Mouse (Mus musculus) heart, postnatal 0 days (tissue): ENCODE measurements around the gene Plin3. TPM values are rescaled to one million over a fixed set of nuclear protein-coding genes. Genes with fewer than 3 reads are reported as not detected.

ENCODE experiments used
- ATAC-seq: fragments of 200-750 bp; cut with Nextera tagmentation; 2 replicates; pipeline ENCODE4 v1.8.0; 2017; ENCODE audit warnings: low read depth, moderate number of reproducible peaks, moderate library complexity; ENCODE audit not compliant: insufficient read depth
- DNase-seq: peaks from one replicate; pipeline ENCODE4 v3.0.0-alpha.2; 2016; ENCODE audit warnings: low spot score
- H3K27ac ChIP-seq: fragments of 300-500 bp; sonication (generic); 2 replicates; pipeline ENCODE4 v1.5.1; 2014; ENCODE audit warnings: low read depth, mild to moderate bottlenecking
- H3K27me3 ChIP-seq: fragments of 300-500 bp; sonication (generic); 2 replicates; pipeline ENCODE4 v1.6.1; 2014; ENCODE audit warnings: low read length, mixed read lengths; ENCODE audit not compliant: control insufficient read depth, insufficient read depth
- H3K36me3 ChIP-seq: fragments of 300-500 bp; sonication (generic); replicated peaks from 2 replicates; pipeline ENCODE4 v1.6.1; 2014; ENCODE audit warnings: low read length, mixed read lengths; ENCODE audit not compliant: control insufficient read depth, insufficient read depth
- H3K4me1 ChIP-seq: fragments of 300-500 bp; sonication (generic); 2 replicates; pipeline ENCODE4 v1.6.1; 2014; ENCODE audit warnings: antibody characterized with exemption; ENCODE audit not compliant: control insufficient read depth, insufficient read depth
- H3K4me2 ChIP-seq: fragments of 300-500 bp; sonication (generic); 2 replicates; pipeline ENCODE4 v1.6.1; 2014; ENCODE audit warnings: low read depth, mild to moderate bottlenecking, low read length, moderate library complexity
- H3K4me3 ChIP-seq: fragments of 300-500 bp; sonication (generic); 2 replicates; pipeline ENCODE4 v1.5.1; 2014; ENCODE audit warnings: low read depth, low read length
- H3K9ac ChIP-seq: fragments of 300-500 bp; sonication (generic); replicated peaks from 2 replicates; pipeline ENCODE4 v1.6.1; 2014; ENCODE audit warnings: low read depth, low read length, mixed read lengths
- H3K9me3 ChIP-seq: fragments of 300-500 bp; sonication (generic); replicated peaks from 2 replicates; pipeline ENCODE4 v1.6.1; 2016; ENCODE audit warnings: low read length; ENCODE audit not compliant: control insufficient read depth
- CTCF ChIP-seq: IDR thresholded peaks from 2 replicates; pipeline ENCODE4 v1.5.1; 2016; ENCODE audit warnings: antibody characterized with exemption, control low read depth, low read depth
- EP300 ChIP-seq: IDR thresholded peaks from 2 replicates; pipeline ENCODE4 v1.6.1; 2016; ENCODE audit warnings: antibody characterized with exemption, low read depth
- WGBS: fragments of 180-500 bp; shearing (Covaris S2); extraction: QIAGEN DNeasy Blood & Tissue Kit; methylation state at CpG from one replicate; pipeline ENCODE4 v1.1.7; 2014; 5-methylcytosine and 5-hydroxymethylcytosine counted together
- polyA plus RNA-seq: library from polyadenylated mRNA; unstranded; fragments of >200 nt; fragmentation: Nextera tagmentation; extraction: Ambion mirVana; gene quantifications from 2 replicates; pipeline ENCODE4 v1.2.1, GENCODE M21; 2015
- total RNA-seq: library from RNA; depleted of rRNA; stranded (reverse); fragments of >200 nt; gene quantifications from 2 replicates; pipeline ENCODE4 v1.2.3, GENCODE M21; 2014; ENCODE audit warnings: low replicate concordance

Plin3 gene
- total and polyA plus RNA-seq, 2 experiments from 2014 or later: 70.9 to 78.5 TPM

DNA sequence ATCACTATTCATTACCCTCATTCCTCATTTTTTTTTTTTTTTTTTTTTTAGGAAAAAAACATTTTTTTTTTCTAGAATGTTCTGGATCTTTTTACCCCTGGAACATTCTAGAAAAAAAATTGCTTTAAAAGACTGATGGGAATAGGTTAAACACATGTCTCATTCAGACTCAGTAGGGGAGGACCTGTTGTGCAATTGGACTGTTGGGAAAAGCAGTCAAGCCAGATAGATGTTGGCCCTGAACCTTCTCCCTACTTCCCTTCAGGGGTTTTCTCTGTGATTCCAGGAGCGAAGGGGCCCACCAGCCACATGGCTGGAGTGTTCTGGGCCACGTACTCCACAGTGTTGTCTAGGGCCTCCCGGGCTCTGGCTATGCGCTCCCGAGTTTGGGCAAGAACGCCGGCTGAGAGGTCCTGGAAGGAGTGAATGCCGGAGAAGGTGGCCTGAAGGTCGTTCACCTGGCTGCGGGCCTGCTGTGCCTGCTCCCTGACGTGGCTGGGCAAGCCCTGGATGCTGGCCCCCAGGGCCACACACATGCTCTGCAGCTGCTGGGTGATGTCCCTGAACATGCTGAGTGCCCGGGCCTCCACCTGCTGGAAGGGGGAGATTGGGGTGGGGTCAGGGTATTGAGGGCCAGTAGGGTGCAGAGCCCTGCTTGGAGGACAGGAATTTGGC, 13.1 kb downstream of the Plin3 start:
- Histone ChIP-seq H3K4me1 (peaks cover 19% of the 10 kb centered on the region; the same call in 1 of the 2 replicates), H3K9me3 (no peaks in the 10 kb centered on the region), H3K9ac (no peak overlapping the region), H3K4me2 (no peak overlapping the region), H3K36me3 (peaks cover 54% of the 10 kb centered on the region), H3K4me3 (no peak overlapping the region), H3K27ac (peak overlapping the region; percentile 40), H3K27me3 (no peaks in the 10 kb centered on the region)
- no peak for ATAC-seq
- TF ChIP-seq EP300: no peak
- no peak for TF ChIP-seq CTCF
- WGBS: 37% methylated on average over 12 of the region's 12 CpGs
- peak; percentile 12 for DNase-seq

DNA sequence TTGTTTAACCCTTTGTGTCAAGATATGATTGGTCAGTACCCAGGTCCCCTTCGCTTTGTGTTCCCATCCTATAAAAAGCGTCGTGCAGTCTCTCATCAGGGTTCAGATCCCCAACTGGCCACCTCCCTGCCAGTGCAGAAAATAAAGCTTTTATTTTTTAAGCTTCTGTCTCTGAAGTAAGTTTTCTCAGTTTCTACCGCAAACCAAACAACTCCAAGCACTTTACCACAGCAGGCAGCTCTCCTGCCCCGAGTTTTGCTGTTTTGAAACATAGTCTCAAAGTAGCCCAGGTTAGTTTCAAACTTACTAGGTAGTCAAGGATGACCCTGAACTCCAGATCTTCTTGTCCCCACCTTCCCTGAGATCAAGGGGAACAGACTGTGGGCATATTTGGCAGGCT, 14.3 kb downstream of the Plin3 start:
- no peaks in the 10 kb centered on the region for H3K9me3 ChIP-seq
- no peak overlapping the region for H3K4me3 ChIP-seq
- 90% methylated on average over 5 of the region's 5 CpGs for WGBS
- peak overlapping the region; percentile 91 for H3K27ac ChIP-seq
- peaks cover 48% of the 10 kb centered on the region for H3K36me3 ChIP-seq
- no peak for DNase-seq
- H3K9ac ChIP-seq: no peak overlapping the region
- TF ChIP-seq CTCF: no peak
- no peak for TF ChIP-seq EP300
- no peaks in the 10 kb centered on the region for H3K27me3 ChIP-seq
- H3K4me2 ChIP-seq: no peak overlapping the region
- H3K4me1 ChIP-seq: peaks cover 19% of the 10 kb centered on the region; the same call in 1 of the 2 replicates
- ATAC-seq: no peak

DNA sequence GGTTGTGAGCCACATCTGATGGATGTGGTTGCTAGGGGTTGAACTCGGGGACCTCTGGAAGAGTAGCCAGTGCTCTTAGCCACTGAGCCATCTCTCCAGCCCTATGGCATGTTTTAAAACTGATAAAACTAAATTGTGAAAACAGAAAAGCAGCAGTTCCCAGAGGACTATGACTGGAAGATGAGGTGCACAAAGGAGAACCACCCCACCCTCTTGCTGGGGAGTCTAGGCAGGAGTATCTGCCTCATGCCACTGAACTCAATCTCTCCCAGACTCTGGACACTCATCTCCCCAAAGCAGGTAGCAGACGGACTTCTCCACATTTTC, 15.1 kb downstream of the Plin3 start:
- TF ChIP-seq CTCF (no peak), EP300 (no peak)
- no peak for ATAC-seq
- no peak overlapping the region for H3K9ac ChIP-seq
- peak overlapping the region; percentile 80; the same call in 1 of the 2 replicates for H3K4me2 ChIP-seq
- peaks cover 23% of the 10 kb centered on the region; the same call in 1 of the 2 replicates for H3K4me1 ChIP-seq
- 39% methylated on average over 2 of the region's 2 CpGs for WGBS
- DNase-seq: no peak
- H3K9me3 ChIP-seq: no peaks in the 10 kb centered on the region
- H3K36me3 ChIP-seq: peaks cover 40% of the 10 kb centered on the region
- no peak overlapping the region; the same call in 1 of the 2 replicates for H3K4me3 ChIP-seq
- H3K27ac ChIP-seq: peak overlapping the region; percentile 91
- no peaks in the 10 kb centered on the region for H3K27me3 ChIP-seq

DNA sequence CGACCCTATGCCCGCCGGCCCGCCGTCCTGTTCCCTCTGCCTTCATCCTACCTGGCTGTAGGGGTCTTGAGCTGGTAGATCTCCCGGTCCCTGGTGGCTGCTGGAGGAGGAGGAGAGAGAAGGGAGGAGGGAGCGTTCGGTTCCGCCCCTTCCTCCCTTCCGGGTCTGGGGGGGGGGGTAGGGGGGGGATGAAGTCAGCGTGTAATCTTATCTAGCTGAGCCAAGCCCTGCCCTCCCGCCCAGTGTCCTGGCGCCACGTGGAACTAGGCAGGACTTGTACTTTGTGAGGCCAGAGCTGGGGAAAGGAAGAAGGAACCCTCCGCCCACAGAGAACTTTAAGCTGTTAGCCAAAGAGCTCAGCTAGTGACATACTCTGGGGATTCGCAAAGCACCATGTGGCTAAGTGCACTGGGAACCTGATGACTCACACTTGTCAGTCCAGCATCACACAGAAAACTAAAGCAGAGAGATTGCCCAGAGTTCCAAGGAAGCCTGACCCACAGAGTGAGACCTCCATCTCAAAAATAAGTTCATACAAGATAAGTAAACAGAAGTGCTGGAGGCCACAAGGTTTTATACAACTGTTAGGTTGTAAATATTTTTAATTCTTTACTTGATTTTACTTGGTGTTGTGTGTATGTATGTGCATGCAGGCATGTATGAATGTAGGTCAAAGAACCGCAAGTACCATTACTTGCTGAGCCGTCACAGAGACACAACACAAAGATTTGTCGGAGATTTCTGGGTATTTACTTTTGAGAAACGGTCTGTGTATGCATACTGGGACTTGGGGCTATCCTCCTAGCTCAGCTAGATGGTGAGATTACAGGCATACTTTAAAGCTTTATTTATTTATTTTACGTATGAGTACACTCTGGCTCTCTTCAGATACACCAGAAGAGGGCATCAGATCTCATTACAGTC, 15.8 kb downstream of the Plin3 start, which contains the start of gene Ticam1:
Ticam1 (minus strand) TSS at position 144 of the 924 bp plus-strand sequence.
- TF ChIP-seq EP300: peak; percentile 97
- peak; percentile 39 for TF ChIP-seq CTCF
- peak within 1 kb of the TSS; percentile 80 for H3K4me2 ChIP-seq
- no peaks in the 10 kb centered on the region for H3K9me3 ChIP-seq
- peak within 1 kb of the TSS; percentile 71 for H3K4me3 ChIP-seq
- DNase-seq: peak; percentile 99
- H3K4me1 ChIP-seq: peaks cover 23% of the 10 kb centered on the region; the same call in 1 of the 2 replicates
- peak within 1 kb of the TSS; percentile 86 for H3K9ac ChIP-seq
- peaks cover 42% of the 10 kb centered on the region for H3K36me3 ChIP-seq
- ATAC-seq: peak; percentile 95
- H3K27ac ChIP-seq: peak within 1 kb of the TSS; percentile 91
- H3K27me3 ChIP-seq: no peaks in the 10 kb centered on the region
- WGBS: 3% methylated on average over 18 of the region's 21 CpGs

DNA sequence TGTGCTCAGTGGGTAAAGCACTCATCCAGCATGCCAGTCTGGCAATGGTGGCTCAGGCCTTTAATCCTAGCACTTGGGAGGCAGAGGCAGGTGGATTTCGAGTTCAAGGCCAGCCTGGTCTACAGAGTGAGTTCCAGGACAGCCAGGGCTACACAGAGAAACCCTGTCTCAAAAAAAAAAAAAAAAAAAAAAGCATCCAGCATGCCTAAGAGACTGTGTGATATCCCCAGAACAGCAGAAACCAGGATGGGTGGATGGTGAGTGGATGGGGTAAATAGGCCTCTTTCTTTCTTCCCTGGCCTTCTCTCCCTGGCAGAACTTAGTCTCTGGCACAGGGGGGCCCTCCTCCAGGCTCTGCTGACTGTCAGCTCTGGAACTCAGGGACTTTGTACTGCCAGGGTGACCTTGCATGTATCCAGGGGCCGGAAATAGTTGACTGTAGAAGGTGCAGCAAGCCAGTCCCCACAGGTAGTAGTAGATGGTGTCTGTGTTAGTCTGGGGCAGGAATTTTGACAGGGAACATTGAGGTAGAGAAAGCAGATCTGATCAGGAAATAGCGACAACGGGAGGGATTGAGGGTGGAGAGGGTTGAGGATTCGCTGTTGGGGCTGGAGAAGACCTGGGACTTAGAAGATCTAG, 16.7 kb downstream of the Plin3 start:
- peak; percentile 42 for ATAC-seq
- Histone ChIP-seq H3K27ac (peak overlapping the region; percentile 91), H3K27me3 (no peaks in the 10 kb centered on the region), H3K4me1 (peaks cover 23% of the 10 kb centered on the region; the same call in 1 of the 2 replicates), H3K9me3 (no peaks in the 10 kb centered on the region), H3K4me2 (peak overlapping the region; percentile 80), H3K36me3 (peaks cover 42% of the 10 kb centered on the region), H3K4me3 (peak overlapping the region; percentile 71), H3K9ac (peak overlapping the region; percentile 86)
- DNase-seq: peak; percentile 44
- TF ChIP-seq CTCF: no peak
- TF ChIP-seq EP300: no peak
- 15% methylated on average over 5 of the region's 5 CpGs for WGBS
